Mouse (Mus musculus) layer of hippocampus, postnatal 10 days (tissue): ENCODE results near the gene Ndst2. TPM values are rescaled to one million over a fixed set of nuclear protein-coding genes. Genes with fewer than 3 reads are reported as not detected.

Source experiments
- DNase-seq, 2 experiments: peaks; one replicate each; pipeline ENCODE4 v3.0.0; 2021; ENCODE audit warnings: low spot score in 2 of 2
- total RNA-seq, 2 experiments: library from RNA; stranded (reverse); gene quantifications; 2 replicates each; pipeline ENCODE4 v1.2.3; 2021

Ndst2 gene
- total RNA-seq, 2 experiments from 2014 or later: 17.9 to 19.4 TPM

- DNase-seq: no peak
Measured at GRCm38 (mm10) chr14:20702096-20702740, 32.1 kb downstream of the Ndst2 start.

DNA sequence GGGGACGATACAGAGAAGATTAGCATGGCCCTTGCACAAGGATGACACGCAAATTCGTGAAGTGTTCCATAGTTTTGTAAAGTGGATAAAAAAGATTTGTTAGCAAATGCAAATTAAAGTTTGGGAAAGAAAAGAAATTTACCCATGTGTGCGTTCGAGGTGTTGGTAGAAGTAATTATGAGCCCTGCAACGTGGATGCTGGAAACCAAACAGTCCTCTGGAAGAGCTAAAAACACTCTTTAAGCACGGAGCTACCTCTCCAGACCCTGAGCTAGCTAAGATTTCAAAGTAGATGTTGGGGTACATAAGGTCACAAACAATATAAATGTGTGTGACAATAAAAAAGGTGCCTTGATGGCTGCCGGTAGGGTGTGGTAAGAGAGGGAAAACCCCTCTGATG is 32.8 kb downstream of the Ndst2 start:
- no peak for DNase-seq

GRCm38 (mm10) chr14:20700362-20700761 is 34.0 kb downstream of the Ndst2 start:
- DNase-seq: no peak

- no peak for DNase-seq
Measured at GRCm38 (mm10) chr14:20698515-20698914, 35.8 kb downstream of the Ndst2 start.

DNA sequence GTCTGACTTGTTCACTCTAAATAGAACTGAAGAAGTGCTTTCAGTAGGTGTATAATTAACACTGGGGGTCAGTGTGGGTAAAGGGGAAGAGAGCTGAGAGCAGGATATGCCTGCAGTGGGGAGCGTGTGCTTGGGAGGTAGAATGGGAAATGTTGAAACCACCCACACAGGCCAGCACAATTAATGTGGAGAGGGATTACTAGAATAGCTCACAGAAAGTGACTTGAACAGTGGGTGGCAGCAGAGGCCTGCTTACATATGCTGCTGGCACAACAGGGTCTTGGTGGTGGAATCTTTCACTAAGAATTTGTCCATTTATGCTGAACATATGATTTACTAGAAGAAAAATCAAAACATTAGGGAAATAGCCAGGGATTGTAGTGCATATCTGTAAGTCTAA is 37.4 kb downstream of the Ndst2 start:
- peak; percentile 49 to 70 for DNase-seq

- peak in 1 of 2 experiments; percentile 16 for DNase-seq
Measured at GRCm38 (mm10) chr14:20695761-20696520, 38.4 kb downstream of the Ndst2 start.

DNA sequence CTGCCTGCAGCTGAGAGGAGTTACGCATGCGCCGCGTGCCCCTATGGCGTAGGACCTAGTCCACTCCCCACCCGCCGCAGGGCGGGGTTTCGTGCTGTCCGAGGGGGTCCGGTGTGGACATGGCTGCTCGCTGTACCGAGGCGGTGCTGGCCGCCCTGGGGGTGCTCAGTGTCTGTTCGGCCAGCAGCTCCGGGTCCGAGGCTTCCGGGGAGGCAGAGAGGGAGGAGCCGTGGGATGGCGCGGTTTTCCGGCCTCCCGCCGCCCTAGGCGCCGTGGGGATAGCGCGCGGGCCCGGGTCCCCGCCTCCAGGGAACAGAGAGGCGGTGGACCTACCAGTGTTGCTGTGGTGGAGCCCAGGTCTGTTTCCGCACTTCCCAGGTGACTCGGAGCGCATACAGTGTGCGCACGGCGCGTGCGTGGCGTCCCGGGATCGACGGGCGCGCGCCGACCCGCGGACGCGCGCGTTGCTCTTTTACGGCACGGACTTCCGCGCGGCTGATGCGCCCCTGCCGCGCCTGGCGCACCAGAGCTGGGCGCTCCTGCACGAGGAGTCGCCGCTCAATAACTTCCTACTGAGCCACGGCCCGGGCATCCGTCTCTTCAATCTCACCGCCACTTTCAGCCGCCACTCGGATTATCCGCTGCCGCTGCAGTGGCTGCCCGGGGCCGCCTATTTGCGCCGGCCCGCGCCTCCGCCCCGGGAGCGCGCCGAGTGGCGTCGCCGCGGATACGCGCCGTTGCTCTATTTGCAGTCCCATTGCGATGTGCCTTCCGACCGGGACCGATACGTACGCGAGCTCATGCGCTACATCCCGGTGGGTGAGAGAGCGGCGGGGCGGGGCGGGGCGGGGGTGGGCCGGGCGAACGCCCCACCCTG is 39.2 kb downstream of the Ndst2 start, which contains the start of gene Fut11:
Gene Fut11, plus strand, starts transcription at position 85 of the 877 bp plus-strand sequence.
- DNase-seq: peak; percentile 82 to 89

- DNase-seq: peak in 1 of 2 experiments; percentile 35
Measured at GRCm38 (mm10) chr14:20694185-20694883, 40.0 kb downstream of the Ndst2 start.

GRCm38 (mm10) chr14:20693589-20694101 is 40.7 kb downstream of the Ndst2 start:
- no peak for DNase-seq

DNA sequence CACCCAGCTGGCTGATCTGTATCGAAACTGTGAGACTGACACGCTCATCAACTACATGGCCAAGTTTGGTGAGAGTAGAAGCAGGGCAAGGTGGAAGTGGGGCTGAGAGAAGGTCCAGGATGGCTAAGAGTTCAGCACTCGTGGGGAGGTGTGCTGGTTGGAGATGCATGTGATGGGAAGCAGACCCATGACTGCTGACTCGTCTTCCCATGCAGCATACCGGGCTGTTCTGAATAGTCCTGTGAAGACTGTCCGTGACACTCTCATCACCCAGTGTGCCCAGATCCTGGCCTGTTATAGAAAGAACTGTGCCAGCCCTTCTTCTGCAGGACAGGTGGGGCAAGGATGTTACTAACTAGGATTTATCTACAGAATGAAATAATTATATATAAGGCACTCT is 42.6 kb downstream of the Ndst2 start:
- no peak for DNase-seq

- no peak for DNase-seq
Measured at GRCm38 (mm10) chr14:20689009-20689408, 45.4 kb downstream of the Ndst2 start.

GRCm38 (mm10) chr14:20686576-20686975 is 47.8 kb downstream of the Ndst2 start:
- DNase-seq: no peak

- DNase-seq: no peak
Measured at GRCm38 (mm10) chr14:20682498-20682897, 51.9 kb downstream of the Ndst2 start.

- no peak for DNase-seq
Measured at GRCm38 (mm10) chr14:20681742-20682141, 52.6 kb downstream of the Ndst2 start.

- no peak for DNase-seq
Measured at GRCm38 (mm10) chr14:20677906-20678305, 56.5 kb downstream of the Ndst2 start.

DNA sequence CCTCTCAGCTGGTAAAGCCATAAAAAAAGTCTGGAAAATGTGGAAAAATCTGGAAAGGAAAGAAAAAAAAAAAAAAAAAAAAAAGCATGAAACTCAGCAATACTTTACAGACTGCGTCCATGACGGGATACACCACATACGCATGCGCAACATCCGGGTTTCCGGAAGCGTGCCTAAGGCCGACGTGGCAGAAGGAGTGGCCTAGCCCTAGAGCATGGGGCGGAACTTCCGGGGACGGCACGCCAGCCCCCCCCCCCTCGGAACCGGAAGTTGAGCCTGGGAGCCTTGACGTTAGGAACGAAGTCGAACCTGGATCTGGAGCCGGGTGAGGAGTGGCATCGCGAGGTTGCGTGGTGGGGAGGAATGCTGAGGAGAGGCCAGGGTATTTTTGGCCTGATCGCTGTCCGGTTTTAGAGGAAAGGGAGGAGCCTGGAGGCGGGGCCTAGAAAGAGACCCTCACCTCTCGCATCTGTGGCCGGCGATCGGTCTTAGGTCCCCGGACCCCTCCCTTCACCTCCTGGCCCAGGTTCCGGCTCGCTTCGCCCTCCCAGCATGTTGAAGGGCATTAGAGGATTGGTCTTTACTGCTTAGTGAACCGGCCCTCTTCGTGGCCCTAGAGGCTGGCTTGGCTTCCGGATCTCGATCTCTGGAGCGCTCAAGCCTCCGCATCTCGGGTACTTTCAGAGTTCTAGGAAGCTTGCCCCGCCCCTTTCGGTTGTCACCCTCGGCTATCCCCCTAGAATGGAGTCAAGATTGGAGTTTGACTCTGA is 60.1 kb downstream of the Ndst2 start, which contains the start of gene Sec24c:
Gene Sec24c, plus strand, starts transcription at position 245 of the 770 bp plus-strand sequence.
- DNase-seq: peak; percentile 99

GRCm38 (mm10) chr14:20673735-20674063 is 60.7 kb downstream of the Ndst2 start:
- DNase-seq: peak; percentile 40 to 48
